Mouse (Mus musculus) layer of hippocampus, adult 9-11 months (tissue): ENCODE measurements around the gene Unc50.

Source experiments
- DNase-seq: peaks from one replicate; pipeline ENCODE4 v3.0.0; 2022

The Unc50 gene

GRCm38 (mm10) chr1:37448361-37449095 is 18.6 kb downstream of the Unc50 start:
- no peak for DNase-seq

GRCm38 (mm10) chr1:37451270-37451669 is 21.3 kb downstream of the Unc50 start:
- peak; percentile 48 for DNase-seq

- DNase-seq, result no peak
Observed at GRCm38 (mm10) chr1:37457546-37457945, 27.6 kb downstream of the Unc50 start.

GRCm38 (mm10) chr1:37464878-37465452 is 35.0 kb downstream of the Unc50 start:
- DNase-seq, result no peak

- no peak for DNase-seq
Observed at GRCm38 (mm10) chr1:37466322-37466995, 36.5 kb downstream of the Unc50 start.

GRCm38 (mm10) chr1:37467806-37468205 is 37.9 kb downstream of the Unc50 start:
- no peak for DNase-seq

GRCm38 (mm10) chr1:37469007-37469406 is 39.1 kb downstream of the Unc50 start:
- no peak for DNase-seq

DNA sequence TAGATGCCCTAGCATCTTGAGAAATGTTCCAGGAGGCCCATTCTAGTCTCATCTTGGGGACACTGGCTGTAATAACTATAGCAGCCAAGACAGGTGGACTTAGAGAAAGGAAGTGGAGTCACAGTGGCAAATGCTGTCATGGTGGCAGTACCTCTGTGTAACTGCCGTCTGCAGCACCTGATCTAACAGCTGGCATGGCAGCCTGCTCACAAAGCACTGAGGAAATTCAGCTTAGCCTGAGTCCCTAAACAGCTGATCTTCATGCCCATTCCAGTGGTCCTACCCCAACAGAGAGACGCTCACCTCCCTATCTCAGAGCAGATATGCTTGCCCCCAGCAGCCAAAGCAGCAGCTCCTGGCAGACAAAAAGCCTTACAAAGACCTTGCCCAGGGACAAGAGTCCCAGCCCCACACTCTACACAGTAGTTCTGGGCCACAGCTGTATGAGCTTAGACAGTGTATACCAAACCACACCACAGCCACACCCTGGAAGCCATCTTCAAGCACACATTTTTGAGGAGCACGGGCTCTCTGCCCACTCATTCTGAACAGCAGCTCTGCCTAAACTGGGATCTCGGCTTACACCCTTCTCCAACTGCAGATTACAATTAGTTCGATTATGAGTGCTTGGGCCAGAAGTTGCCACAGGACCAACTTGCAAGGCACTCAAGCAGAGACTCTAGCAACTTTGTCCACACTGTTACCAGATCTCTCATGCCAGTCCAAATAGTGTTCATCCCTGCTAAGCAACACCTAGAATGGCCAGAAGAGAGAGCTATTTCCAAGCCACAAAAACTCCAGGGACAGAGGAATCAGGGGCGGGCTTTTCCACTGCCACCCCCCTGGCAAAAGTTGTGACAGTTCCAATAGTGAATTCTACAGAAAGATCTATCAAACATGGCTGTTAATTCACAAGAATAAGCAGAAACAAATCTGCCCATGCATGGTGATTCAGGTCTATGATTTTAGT is 41.5 kb downstream of the Unc50 start:
- DNase-seq, result no peak

DNA sequence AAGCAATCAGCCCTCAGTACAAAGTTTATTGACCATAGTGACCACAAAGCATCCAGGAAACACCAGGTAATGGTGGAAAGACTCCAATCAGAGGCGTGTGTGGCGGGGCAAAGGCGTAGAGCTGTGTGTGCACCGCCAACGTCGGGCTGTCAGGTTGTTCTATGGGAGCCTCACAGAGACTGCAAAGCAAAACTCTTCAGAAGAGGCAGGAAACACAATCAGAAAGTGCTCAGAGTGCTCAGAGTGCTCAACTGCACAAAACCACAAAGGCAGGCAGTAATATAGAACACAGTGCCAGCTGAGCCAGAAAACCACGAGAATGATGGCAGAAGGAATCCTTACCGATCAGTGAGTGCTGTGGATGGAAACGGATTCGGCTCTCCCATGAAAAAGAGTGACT is 43.3 kb downstream of the Unc50 start:
- no peak for DNase-seq

DNA sequence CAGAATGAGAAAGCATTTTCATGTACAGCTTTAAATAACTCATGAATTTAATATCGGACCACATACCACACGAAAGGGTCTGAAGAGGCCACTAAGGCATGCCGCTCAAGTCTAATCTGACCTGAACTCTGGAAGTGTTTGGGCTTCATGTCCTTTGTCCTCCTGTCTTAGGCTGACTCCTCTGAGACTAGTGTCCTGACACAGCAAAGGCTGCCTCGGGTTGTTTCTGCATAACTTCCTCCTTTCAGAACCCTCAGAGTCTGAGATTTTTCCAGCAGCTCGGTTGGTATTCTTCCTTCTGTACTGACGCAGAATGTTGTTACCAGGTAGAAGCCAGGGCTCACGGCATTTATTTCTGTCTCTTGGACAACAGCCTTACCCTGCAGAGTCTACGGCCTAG is 44.1 kb downstream of the Unc50 start:
- peak; percentile 49 for DNase-seq

DNA sequence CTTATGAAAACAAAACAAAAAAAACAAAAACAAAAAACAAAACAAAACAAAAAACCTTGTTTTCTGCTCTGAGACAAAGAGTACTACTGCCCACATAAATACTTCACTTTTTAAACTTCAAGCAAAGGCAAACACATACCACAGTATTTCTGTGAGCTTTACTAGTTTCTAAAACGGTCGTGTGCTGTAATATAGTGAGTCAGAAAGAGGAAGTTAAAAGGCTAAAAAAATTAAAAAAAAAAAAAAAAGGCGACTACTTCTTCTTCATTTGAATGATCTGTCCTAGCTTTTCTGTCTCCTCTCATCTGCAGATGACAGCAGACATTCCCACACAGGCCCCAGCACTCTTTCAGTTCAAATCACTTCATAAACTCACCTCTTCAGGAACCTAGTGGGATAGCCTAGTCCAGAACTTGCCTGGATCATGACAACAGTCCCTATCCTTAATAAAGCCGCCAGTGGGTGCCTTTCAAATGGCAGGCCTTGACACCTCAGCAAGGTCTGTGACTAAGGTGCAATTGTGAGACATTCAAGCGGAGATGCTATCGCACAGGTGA is 44.8 kb downstream of the Unc50 start:
- DNase-seq, result no peak

DNA sequence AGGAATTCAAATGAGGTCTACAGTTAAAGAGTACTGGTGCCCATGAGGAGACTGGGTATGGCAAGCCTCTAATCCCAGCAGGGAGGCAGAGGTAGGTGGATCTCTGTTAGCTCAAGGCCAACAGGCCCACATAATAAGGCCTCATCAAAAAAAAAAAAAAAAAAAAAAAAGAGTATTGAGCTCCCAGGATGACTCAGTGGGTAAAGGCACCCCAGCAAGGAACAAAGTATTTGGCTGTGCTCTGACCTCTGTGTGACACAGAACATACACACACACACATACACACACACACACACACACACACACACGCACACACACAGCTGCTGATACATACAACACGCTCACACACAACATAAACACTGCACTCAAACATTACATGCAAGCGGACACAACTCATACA is 45.4 kb downstream of the Unc50 start:
- DNase-seq, result no peak

- no peak for DNase-seq
Observed at GRCm38 (mm10) chr1:37477250-37477649, 47.3 kb downstream of the Unc50 start.

- no peak for DNase-seq
Observed at GRCm38 (mm10) chr1:37477928-37478327, 48.0 kb downstream of the Unc50 start.

DNA sequence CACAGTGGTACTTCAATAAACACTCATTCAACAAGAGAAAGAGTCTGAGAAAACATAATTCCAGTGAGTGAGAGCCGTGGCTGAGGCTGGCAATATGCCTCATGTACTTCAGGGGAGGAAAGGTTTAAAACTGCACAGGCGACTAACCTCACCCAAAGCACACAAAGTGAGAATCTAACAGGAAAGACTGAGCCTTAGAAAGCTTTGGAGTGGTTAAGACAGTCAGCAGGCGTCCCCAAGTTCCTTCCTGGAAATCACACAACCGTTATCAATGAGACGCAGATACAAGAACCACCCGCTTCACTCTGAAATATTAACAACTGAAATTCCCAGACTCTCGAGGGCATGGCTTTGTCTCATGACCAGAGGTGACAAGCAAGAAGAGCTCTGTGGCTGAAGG is 48.5 kb downstream of the Unc50 start:
- DNase-seq, result no peak

DNA sequence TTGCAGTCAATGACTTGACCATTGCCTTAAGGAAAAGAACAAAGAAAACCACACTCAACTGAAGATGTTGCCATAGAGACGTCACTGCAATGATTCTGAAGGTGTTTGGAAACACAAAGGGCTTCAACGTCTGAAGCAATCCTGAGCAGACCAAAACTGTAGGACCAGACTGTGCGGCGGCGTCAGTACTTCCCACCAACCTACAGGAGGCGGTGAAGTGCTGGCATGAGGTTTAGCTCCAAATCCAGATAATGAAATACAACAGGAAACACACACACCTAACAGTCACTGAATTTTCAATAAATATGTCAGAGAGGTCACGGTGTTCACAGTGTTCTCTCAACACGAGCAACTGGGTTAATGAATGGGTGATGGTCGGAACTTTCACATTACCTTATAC is 49.1 kb downstream of the Unc50 start:
- DNase-seq, result no peak

GRCm38 (mm10) chr1:37479759-37480158 is 49.8 kb downstream of the Unc50 start:
- DNase-seq, result no peak

DNA sequence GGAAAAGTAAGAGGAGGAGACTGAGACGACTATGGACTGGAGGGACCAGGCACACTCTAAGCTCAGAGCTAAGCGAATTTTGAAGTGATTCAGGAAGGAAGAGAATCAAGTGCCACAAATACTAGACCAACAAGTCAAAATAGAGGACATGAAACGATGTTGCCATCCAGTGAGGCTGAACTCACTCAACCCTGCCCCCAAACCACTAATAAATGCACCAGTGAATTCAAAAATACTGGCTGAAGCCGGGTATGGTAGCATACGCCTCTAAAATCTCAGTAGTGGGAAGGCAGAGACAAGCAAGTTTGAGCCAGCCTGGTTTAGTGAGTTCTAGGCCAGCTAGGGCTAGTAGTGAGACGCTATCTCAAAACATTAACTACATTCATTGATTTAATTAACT is 50.8 kb downstream of the Unc50 start:
- DNase-seq, result no peak

- DNase-seq, result no peak
Observed at GRCm38 (mm10) chr1:37481331-37481730, 51.4 kb downstream of the Unc50 start.

DNA sequence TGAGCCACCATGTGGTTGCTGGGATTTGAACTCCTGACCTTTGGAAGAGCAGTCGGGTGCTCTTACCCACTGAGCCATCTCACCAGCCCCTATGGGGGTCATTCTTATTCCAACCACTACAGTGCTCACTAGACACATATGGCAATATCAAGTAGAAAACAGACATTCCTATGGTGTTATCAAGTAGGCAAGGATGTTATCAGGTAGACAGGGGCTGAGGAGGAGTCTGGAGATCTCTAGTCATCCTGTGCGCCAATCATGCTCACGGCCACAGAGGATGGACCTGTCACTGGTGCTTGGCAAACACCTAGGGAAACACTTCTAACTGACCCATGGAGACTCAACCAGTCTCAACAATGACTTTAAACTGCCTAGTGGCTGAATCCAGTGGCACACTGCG is 54.7 kb downstream of the Unc50 start:
- no peak for DNase-seq

DNA sequence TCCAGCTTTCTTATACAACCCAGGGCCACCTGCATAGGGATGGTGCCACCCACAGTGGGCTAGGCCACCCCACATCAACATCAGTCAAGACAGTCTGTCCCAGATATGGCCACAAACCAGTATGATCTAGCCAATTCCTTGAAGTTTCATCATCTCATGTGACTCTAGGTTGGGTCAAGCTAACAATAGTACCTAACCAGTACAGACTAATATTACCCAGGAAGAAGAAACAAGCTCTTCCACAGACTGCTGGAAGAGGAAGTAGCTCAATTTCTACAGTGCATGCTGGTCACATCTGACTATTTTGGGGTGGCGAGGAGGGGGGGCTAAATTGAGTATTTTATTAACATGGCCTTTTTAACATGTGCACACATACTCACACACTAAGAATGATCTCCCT is 56.5 kb downstream of the Unc50 start:
- no peak for DNase-seq

DNA sequence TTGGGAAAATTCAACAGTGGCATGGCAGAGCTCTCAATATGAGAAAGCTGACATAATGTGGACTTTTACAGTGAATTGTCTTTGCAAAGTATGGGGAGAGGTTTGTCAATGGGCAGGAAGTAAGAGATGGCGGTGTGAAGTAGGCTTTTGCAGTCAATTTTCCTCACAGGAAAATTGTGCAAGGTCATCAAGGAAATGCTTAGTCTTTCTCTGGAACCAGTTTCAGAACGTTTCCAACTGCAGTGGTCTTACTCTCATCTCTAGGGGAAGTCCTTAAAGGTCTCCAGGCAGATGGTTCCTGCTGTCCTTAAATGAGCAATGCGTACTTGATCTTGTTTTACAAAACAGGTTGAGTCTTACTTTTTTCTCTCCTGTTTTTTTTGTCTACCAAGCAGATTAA is 57.1 kb downstream of the Unc50 start:
- DNase-seq, result no peak

DNA sequence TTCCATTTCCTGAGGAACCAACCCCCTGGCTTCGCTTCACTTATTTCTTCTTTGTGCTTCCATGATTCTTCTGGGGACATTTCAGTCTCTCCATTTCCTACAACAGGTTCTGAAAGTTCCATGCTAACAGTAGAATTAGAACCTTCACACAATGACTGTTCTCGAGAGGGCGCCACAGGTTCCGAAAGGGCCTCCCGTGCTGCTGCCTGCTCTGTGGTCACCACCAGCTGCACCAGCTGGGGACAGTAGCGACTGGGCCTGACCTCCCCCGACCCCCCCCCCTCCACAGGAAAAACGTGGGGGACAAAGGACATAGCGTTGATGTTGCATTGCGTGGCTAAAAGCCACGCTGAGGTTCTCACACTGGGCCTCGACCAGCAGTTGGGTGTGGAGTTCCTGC is 58.6 kb downstream of the Unc50 start:
- no peak for DNase-seq
